Mouse (Mus musculus): ENCODE data around the gene Cbx2. TPM values are rescaled to one million over a fixed set of nuclear protein-coding genes. Genes with fewer than 3 reads are reported as not detected.

The Cbx2 gene
- polyA plus RNA-seq, 1 experiment, result 6.9 TPM

DNA sequence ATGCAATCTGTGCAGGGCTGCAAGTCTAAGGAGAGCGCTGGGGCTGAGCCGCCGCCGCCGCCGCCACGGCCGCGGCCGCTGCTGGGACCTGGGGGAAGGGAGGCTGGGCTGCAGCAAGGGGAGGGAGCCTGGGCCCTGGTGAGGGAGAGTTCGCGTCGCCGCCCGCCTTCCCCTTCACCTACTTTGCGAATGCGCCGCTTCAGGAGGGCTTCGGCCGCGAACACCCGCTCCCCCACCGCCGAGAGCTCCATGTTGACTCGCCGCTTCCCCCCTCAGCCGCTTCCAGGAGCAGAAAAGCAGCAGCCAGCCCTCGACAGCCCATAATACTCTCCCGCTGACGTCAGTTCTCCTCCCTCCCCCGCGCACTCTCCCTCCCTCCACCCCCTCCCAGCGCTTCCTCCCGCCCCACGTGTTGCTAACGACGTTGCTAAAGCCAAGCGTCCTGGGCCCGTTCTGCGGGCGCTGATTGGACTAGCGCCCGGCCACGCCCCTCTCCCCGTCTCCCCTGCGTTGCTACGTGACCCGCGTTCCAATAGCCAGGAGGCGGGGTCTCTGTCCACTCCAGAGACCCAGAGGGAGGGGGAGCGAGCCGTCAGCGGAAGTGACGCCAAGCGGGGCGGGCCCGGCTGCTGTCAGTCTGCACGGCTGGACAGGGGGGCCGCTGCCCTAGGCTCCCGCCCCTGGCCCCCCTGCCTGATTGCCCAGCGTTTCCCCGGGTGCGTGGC lies 18.0 kb downstream of the Cbx2 start, which contains the start of gene Cbx8:
Gene Cbx8 (minus strand): TSS at position 370 of the 725 bp plus-strand sequence.
- Histone ChIP-seq H3K27ac (ENCODE audit: insufficient read depth, low read length) (peak within 1 kb of the TSS; percentile 44; the same call in 1 of the 2 replicates), H3K4me1 (ENCODE audit: control insufficient read depth, insufficient read depth, low read length) (peaks cover 3% of the 10 kb centered on the region; the same call in 1 of the 2 replicates), H3K4me3 (ENCODE audit: insufficient read depth, low read length) (peak within 1 kb of the TSS; percentile 73)
- TF ChIP-seq POLR2A (IDR thresholded peaks at IDR 0.05; ENCODE audit: low read depth, low read length) (peak; percentile 94), CTCF (IDR thresholded peaks at IDR 0.05; ENCODE audit: borderline replicate concordance, insufficient read depth, low read length) (no peak)

DNA sequence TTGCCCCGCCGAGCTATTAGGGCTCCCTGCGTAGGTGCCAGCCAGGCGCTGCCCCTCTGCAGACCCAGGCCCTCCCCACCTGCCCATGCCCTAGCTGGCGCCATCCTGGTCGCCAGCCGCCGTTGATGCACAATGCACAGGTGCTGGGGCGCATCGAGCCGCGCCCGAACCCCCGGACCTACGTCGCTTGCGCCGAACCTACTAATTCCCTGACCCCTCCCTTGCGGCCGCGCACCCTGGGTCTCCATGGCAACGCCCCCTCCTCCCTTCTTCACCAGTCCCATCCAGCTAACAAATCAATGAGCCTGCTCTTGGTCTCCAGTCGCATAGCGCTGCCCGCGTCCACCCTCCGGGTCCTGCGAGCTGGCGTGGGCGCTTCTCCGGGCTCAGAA lies 18.6 kb downstream of the Cbx2 start:
- TF ChIP-seq CTCF (IDR thresholded peaks at IDR 0.05; ENCODE audit: borderline replicate concordance, insufficient read depth, low read length) (no peak), POLR2A (IDR thresholded peaks at IDR 0.05; ENCODE audit: low read depth, low read length) (no peak)
- Histone ChIP-seq H3K27ac (ENCODE audit: insufficient read depth, low read length) (no peak overlapping the region), H3K4me1 (ENCODE audit: control insufficient read depth, insufficient read depth, low read length) (peaks cover 3% of the 10 kb centered on the region; the same call in 1 of the 2 replicates), H3K4me3 (ENCODE audit: insufficient read depth, low read length) (peak overlapping the region; percentile 49)

DNA sequence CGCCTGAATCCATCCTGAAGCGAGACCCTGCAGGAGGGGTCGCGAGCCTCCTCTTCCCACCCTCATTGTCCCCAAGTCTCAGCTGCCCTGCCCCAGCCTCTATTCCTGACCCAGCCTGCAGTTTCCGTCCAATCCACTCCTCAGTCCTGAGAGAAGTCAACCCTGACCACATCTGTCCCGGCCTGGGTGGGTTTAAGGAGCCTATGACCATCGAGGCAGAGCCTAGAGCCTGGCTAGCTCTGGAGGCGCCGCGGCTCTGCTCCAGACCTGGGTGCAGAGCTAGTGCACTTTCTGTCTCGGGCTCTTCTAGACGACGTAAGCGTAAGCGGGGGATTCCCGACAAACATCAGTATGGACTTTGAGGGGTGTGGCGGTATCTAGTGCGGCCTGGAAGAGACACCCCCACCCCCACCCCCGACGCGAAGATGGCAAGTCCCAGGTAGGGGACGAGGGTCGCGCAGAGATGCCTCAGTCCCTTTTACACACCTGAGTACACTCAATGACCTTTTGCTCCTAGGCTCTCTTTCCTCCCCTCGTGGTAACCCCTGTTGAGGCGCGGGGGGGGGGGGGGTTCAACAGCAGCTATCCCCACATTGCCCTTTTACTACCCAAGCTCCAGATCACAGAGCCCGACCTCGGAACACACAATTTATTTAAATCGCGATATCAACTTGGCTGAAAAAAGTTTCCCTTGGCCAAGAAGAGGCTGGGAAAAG lies 19.1 kb downstream of the Cbx2 start:
- Histone ChIP-seq H3K4me1 (ENCODE audit: control insufficient read depth, insufficient read depth, low read length) (peaks cover 3% of the 10 kb centered on the region; the same call in 1 of the 2 replicates), H3K4me3 (ENCODE audit: insufficient read depth, low read length) (peak overlapping the region; percentile 49), H3K27ac (ENCODE audit: insufficient read depth, low read length) (no peak overlapping the region)
- TF ChIP-seq CTCF (IDR thresholded peaks at IDR 0.05; ENCODE audit: borderline replicate concordance, insufficient read depth, low read length), result no peak
- TF ChIP-seq POLR2A (IDR thresholded peaks at IDR 0.05; ENCODE audit: low read depth, low read length), result no peak

DNA sequence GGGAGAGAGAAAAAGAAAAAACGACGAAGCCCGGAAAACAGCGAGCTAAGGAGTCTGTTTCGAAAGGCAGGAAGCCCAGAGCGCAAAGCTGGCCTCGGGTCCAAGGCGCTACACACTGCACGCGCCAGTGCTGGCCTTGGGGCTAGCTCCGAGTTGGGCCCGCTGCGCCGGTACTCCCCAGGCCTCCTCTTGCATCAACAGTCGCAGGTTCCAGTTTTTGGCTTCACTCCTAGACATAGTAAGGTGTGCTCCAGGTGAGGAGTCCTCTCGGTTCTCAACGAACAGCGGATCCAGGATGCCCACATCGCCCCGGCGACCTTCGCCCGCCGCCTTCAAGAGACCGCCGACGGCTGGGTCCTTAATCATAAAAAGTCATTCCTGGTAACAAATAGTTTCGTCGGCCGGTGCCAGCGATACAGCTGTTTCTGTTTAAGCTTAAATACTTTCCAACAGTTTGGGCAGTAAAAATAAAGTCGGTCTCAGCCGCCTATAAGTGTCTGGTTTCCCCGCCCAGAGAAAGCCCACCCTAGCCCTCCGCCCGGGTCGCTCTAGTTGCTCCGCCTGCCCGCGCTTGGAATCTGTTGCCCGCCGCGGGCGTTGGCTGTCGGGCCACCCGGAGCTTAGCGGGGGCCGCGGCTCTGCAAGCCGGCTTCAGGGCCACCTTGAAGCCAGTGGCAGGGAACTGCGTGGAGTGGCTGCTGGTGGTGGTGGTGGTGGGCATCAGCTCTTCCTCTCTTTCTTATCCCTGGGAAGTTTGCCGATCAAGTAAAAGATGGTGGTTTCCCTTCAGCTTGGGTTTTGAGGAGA lies 19.9 kb downstream of the Cbx2 start:
- TF ChIP-seq POLR2A (IDR thresholded peaks at IDR 0.05; ENCODE audit: low read depth, low read length), result no peak
- no peak for TF ChIP-seq CTCF (IDR thresholded peaks at IDR 0.05; ENCODE audit: borderline replicate concordance, insufficient read depth, low read length)
- no peak overlapping the region for H3K27ac ChIP-seq (ENCODE audit: insufficient read depth, low read length)
- peaks cover 3% of the 10 kb centered on the region; the same call in 1 of the 2 replicates for H3K4me1 ChIP-seq (ENCODE audit: control insufficient read depth, insufficient read depth, low read length)
- no peak overlapping the region for H3K4me3 ChIP-seq (ENCODE audit: insufficient read depth, low read length)

DNA sequence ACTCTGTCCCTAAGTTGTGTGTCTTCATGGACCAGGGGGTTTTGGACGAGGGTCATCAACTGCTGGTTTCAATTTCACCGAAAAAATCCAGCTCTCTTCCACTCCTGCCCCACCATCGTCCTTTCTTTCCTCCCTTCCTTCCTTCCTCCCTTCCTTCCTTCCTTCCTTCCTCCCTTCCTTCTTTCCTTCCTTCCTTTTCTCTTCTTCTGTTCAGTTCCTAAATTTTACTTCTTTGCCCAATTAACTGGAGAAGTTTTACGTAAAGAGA lies 20.4 kb downstream of the Cbx2 start:
- Histone ChIP-seq H3K4me1 (ENCODE audit: control insufficient read depth, insufficient read depth, low read length) (peaks cover 3% of the 10 kb centered on the region; the same call in 1 of the 2 replicates), H3K4me3 (ENCODE audit: insufficient read depth, low read length) (no peak overlapping the region), H3K27ac (ENCODE audit: insufficient read depth, low read length) (no peak overlapping the region)
- no peak for TF ChIP-seq POLR2A (IDR thresholded peaks at IDR 0.05; ENCODE audit: low read depth, low read length)
- no peak for TF ChIP-seq CTCF (IDR thresholded peaks at IDR 0.05; ENCODE audit: borderline replicate concordance, insufficient read depth, low read length)

DNA sequence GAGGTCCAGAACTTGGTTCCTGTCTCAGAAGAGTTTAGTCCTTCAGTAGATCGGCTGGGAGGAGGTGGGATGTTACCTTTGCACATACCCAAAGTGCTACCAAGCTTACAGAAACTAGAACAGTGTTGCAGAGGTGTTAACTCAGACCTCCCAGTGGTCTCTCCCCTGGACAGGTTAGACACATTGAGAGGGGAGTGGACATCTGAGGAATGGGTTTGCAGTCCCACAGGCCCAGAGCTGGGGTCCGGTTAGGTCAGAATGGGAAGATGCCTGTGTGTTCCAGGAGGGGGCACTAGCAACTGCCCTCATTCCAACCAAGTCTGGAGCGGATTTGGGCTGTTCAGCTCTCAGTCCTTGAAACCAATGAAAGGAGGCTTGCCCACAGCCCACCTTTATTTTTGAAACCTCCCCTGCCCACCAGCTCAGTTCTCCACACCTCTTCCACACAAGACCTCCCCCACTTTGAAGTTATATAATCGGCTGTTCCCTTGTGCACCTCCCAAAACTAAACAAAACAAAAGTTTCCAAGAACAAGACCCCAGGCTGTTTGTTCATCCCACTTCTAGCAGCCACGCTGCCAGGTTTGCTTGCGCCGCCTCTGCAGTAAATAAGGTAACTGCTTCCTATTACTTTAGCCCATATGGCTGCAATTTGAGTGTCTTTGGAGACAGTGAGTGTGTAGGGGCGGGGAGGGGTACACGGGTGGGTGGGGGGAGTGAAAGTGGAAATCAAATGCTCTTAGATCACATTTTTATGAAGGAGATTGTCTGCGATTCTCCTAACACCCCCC lies 21.2 kb downstream of the Cbx2 start:
- TF ChIP-seq CTCF (IDR thresholded peaks at IDR 0.05; ENCODE audit: borderline replicate concordance, insufficient read depth, low read length), result peak; percentile 42; the same call in 1 of the 2 replicates
- TF ChIP-seq POLR2A (IDR thresholded peaks at IDR 0.05; ENCODE audit: low read depth, low read length), result no peak
- no peak overlapping the region for H3K27ac ChIP-seq (ENCODE audit: insufficient read depth, low read length)
- peaks cover 3% of the 10 kb centered on the region; the same call in 1 of the 2 replicates for H3K4me1 ChIP-seq (ENCODE audit: control insufficient read depth, insufficient read depth, low read length)
- H3K4me3 ChIP-seq (ENCODE audit: insufficient read depth, low read length), result no peak overlapping the region

DNA sequence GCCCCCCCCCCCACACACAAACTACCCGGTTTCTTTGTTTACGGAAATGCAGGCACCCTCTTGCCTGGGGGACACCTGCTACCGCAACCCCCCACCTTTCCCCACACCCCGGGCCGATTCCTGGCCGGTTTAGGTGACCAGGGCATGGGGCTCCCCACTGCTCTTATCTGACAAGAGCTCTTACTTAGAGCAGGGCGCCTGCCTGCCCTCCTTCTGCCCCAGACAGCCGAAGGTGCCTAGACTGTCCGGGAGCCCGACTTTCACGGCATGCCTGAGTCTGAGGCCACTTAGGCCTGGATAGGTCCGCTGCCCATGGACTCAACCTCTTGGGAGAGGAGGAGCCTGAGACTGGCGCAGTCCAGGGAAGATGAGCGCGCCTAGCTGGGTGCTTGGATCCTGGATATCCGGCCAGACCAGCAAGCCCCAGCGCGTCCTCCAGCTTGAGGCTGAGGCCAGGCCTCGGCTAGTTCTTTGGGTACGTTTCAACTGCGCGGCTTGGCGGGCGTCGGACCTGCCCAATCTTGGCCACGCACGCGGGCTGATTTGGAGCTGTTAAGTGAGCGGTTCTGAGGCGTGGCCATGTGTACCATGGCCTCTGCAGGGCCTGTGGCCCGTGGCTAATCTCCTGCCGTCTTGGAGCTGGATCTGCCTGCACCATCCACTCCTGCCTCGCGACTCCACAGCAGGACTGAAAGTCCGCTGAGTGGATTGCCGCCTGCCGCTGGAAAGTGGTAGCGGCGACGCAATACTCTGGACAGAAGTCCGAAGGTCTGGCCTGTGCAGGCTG lies 22.0 kb downstream of the Cbx2 start:
- TF ChIP-seq CTCF (IDR thresholded peaks at IDR 0.05; ENCODE audit: borderline replicate concordance, insufficient read depth, low read length) (no peak), POLR2A (IDR thresholded peaks at IDR 0.05; ENCODE audit: low read depth, low read length) (no peak)
- Histone ChIP-seq H3K4me3 (ENCODE audit: insufficient read depth, low read length) (no peak overlapping the region), H3K27ac (ENCODE audit: insufficient read depth, low read length) (no peak overlapping the region), H3K4me1 (ENCODE audit: control insufficient read depth, insufficient read depth, low read length) (peaks cover 3% of the 10 kb centered on the region; the same call in 1 of the 2 replicates)

DNA sequence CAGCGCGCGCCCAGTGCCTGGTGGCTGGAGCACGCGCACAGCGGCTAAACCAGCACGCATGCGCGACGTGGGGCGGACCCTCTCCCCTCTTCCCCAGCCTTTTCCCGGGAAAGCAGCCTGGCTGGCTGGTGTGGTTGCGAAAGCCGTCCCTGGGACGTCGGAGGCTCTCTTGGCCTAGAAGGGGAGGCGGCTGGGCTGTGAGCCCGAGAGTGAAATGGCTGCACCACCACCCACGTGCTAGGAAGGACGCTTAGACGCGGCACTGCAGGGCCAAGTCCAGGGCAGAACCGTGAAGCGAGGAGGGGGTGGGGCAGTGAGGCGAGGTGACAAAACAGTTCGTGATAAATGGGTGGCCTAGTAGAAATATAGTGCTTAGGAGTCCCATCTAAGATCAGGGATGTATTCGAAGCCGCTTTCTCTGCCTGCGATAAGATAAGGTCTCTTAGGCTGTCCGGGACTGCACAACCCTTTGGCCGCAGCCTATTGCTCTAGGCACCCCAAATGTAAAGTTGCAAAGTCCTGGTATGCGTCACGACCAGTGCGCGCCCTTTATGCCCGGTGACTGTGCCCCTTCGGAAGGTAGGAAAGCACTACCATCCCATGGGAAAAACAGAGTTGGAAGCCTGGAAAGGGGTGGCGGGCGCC lies 24.0 kb downstream of the Cbx2 start:
- Histone ChIP-seq H3K4me3 (ENCODE audit: insufficient read depth, low read length) (no peak overlapping the region), H3K27ac (ENCODE audit: insufficient read depth, low read length) (no peak overlapping the region), H3K4me1 (ENCODE audit: control insufficient read depth, insufficient read depth, low read length) (peaks cover 3% of the 10 kb centered on the region; the same call in 1 of the 2 replicates)
- TF ChIP-seq POLR2A (IDR thresholded peaks at IDR 0.05; ENCODE audit: low read depth, low read length) (no peak), CTCF (IDR thresholded peaks at IDR 0.05; ENCODE audit: borderline replicate concordance, insufficient read depth, low read length) (no peak)

Measured in embryonic fibroblast, embryonic 13.5 days (primary cell).